Mouse (Mus musculus) cortical plate, adult 2 months (tissue): ENCODE results near the gene BC030499. TPM values are rescaled to one million over a fixed set of nuclear protein-coding genes. Genes with fewer than 3 reads are reported as not detected.
A peak's percentile ranks its signal among the peaks of the same experiment; 100 is the strongest.

Source experiments
- H3K27ac ChIP-seq: fragments of 200-500 bp; 2 replicates; pipeline ENCODE4 v1.5.1; 2012; ENCODE audit warnings: low read length, control low read depth, inconsistent platforms; ENCODE audit not compliant: insufficient read depth
- H3K4me1 ChIP-seq: fragments of 200-500 bp; 2 replicates; pipeline ENCODE4 v1.6.1; 2011; ENCODE audit warnings: low read length; ENCODE audit not compliant: control insufficient read depth, insufficient read depth
- H3K4me3 ChIP-seq: fragments of 200-500 bp; 2 replicates; pipeline ENCODE4 v1.5.1; 2011; ENCODE audit warnings: mild to moderate bottlenecking, low read length, control low read depth; ENCODE audit not compliant: insufficient read depth
- CTCF ChIP-seq: fragments of 200-500 bp; IDR thresholded peaks from 2 replicates; pipeline ENCODE4 v1.5.1; 2011; ENCODE audit warnings: mild to moderate bottlenecking, control low read depth, low read length; ENCODE audit not compliant: insufficient read depth; ENCODE audit errors: extremely low read depth
- POLR2A ChIP-seq: fragments of 200-500 bp; IDR thresholded peaks from 2 replicates; pipeline ENCODE4 v1.6.1; 2011; ENCODE audit warnings: mild to moderate bottlenecking, low read length, control low read depth; ENCODE audit not compliant: insufficient read depth; ENCODE audit errors: extremely low read depth
- polyA plus RNA-seq: library from polyadenylated mRNA; depleted of rRNA; stranded (reverse); fragments of >200 nt; gene quantifications from 2 replicates; pipeline ENCODE4 v1.2.3, GENCODE M21; 2012; rRNA removed

Gene BC030499
- polyA plus RNA-seq, 1 experiment, result 31.8 TPM

DNA sequence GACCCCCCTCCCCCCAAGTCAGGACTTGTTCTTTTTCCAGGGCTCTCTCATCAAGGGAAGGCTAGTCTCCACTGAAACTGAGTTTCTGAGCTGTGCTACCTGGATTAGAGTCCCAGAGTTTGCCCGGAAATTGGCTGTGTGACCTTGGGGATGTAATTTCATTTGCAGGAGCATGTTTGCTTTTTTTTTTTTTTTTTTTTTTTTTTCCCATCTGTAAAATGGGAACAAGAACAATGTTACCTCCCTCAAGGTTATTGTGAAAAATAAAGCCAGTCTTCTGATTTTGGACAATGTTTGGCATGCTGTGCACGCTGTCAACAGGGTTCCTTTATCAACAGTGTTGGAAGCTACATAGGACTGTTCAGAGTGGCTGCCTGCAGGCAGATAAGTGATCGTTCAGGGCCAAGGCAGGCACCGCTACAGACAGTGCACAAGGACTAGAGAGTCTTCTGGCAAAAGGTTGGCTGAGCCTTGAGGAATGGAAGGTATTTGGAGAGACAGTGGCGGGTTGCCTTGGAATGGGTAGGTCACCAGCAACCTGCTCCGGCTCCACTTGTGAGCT is 53.8 kb downstream of the BC030499 start:
- TF ChIP-seq POLR2A (no peak), CTCF (no peak)
- Histone ChIP-seq H3K27ac (no peak overlapping the region), H3K4me1 (0 out of 2 replicates have a peak, but pooled peaks cover 2% of the 10 kb centered on the region), H3K4me3 (peak overlapping the region; percentile 49)

- 0 out of 2 replicates have a peak, but pooled peaks cover 2% of the 10 kb centered on the region for H3K4me1 ChIP-seq
- no peak for TF ChIP-seq POLR2A
- TF ChIP-seq CTCF, result no peak
- peak overlapping the region; percentile 49; the same call in 1 of the 2 replicates for H3K4me3 ChIP-seq
- H3K27ac ChIP-seq, result no peak overlapping the region
Measured at GRCm38 (mm10) chr11:78344890-78345715, 54.5 kb downstream of the BC030499 start.

DNA sequence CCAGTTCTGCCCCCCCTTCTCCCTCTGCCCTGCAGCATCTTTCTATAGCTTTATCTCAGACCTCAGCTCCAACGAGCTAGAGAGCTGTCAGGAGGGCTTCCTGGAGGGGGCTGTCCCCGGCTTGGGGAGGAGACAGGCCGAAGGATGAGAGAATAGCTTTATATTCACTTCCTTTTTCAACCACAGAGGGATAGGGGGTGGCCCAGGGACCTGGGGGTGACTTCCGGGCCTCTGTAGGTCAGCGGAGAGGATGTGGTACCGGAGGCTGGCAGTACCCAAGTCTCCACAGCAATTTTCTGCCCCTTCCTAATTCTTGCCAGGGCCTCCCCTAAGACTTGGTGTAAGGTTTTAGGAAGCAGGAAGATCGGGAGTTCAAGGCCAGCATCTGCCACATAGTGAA is 55.2 kb downstream of the BC030499 start:
- Histone ChIP-seq H3K27ac (no peak overlapping the region), H3K4me1 (0 out of 2 replicates have a peak, but pooled peaks cover 2% of the 10 kb centered on the region), H3K4me3 (no peak overlapping the region)
- TF ChIP-seq POLR2A, result no peak

Other genes starting within 250 kb of the BC030499 start
- 26.0 and 26.1 TPM in 2 replicates for gene Eral1, start 210.5 kb upstream of the BC030499 start, polyA plus RNA-seq
- 19.1 and 19.5 TPM in 2 replicates for gene Fam222b, start 196.2 kb upstream of the BC030499 start, polyA plus RNA-seq
- 17.1 and 19.6 TPM in 2 replicates for gene Traf4, start 125.3 kb upstream of the BC030499 start, polyA plus RNA-seq
- gene Nek8, start 114.2 kb upstream of the BC030499 start, polyA plus RNA-seq, result 5.4 and 6.2 TPM in 2 replicates
- gene Tlcd1, start 114.1 kb upstream of the BC030499 start, polyA plus RNA-seq, result 83.0 and 84.4 TPM in 2 replicates
- gene Rpl23a, start 107.3 kb upstream of the BC030499 start, polyA plus RNA-seq, result 1,200 and 1,274 TPM in 2 replicates
- gene Rab34, start 102.4 kb upstream of the BC030499 start, polyA plus RNA-seq, result 46.6 and 56.0 TPM in 2 replicates
- 6.2 TPM in 2 replicates for gene Proca1, start 97.4 kb upstream of the BC030499 start, polyA plus RNA-seq
- 111 and 115 TPM in 2 replicates for gene Sdf2, start 45.1 kb upstream of the BC030499 start, polyA plus RNA-seq
- 39.9 and 40.1 TPM in 2 replicates for gene Supt6, start 44.9 kb upstream of the BC030499 start, polyA plus RNA-seq
- 101 and 103 TPM in 2 replicates for gene 2610507B11Rik, start 29.1 kb upstream of the BC030499 start, polyA plus RNA-seq
- gene Spag5, start 10.7 kb downstream of the BC030499 start, polyA plus RNA-seq, result 29.6 and 35.1 TPM in 2 replicates
- 1,609 and 1,659 TPM in 2 replicates for gene Aldoc, start 32.1 kb downstream of the BC030499 start, polyA plus RNA-seq
- gene Pigs, start 37.6 kb downstream of the BC030499 start, polyA plus RNA-seq, result 69.3 and 77.3 TPM in 2 replicates
- 65.3 and 68.4 TPM in 2 replicates for gene Unc119, start 52.6 kb downstream of the BC030499 start, polyA plus RNA-seq
- 0.02 TPM in 2 replicates for gene Foxn1, start 95.7 kb downstream of the BC030499 start, polyA plus RNA-seq
- gene Slc13a2, start 131.4 kb downstream of the BC030499 start, polyA plus RNA-seq, result 0.04 TPM in 1 of 2 replicates, not detected in the other
- gene Slc46a1, start 174.9 kb downstream of the BC030499 start, polyA plus RNA-seq, result 13.6 and 14.7 TPM in 2 replicates
- 26.2 and 27.0 TPM in 2 replicates for gene Sarm1, start 206.9 kb downstream of the BC030499 start, polyA plus RNA-seq
- gene Vtn, start 208.2 kb downstream of the BC030499 start, polyA plus RNA-seq, result 159 and 182 TPM in 2 replicates
- 3.3 and 4.3 TPM in 2 replicates for gene Sebox, start 212.6 kb downstream of the BC030499 start, polyA plus RNA-seq
- 57.8 and 62.4 TPM in 2 replicates for gene Tmem199, start 221.3 kb downstream of the BC030499 start, polyA plus RNA-seq
- gene Poldip2, start 221.4 kb downstream of the BC030499 start, polyA plus RNA-seq, result 113 and 127 TPM in 2 replicates
- gene Tnfaip1, start 245.5 kb downstream of the BC030499 start, polyA plus RNA-seq, result 38.2 and 38.9 TPM in 2 replicates
- 100 and 101 TPM in 2 replicates for gene Ift20, start 245.5 kb downstream of the BC030499 start, polyA plus RNA-seq